Mouse (Mus musculus) neural tube, embryonic 14.5 days (tissue): ENCODE data around the gene Taar6. TPM values are rescaled to one million over a fixed set of nuclear protein-coding genes. Genes with fewer than 3 reads are reported as not detected.

Source experiments
- ATAC-seq: fragments of 200-750 bp; cut with Nextera tagmentation; 2 replicates; pipeline ENCODE4 v1.8.0; 2017; ENCODE audit warnings: low read depth, mild to moderate bottlenecking, moderate TSS enrichment, moderate library complexity
- H3K27ac ChIP-seq: fragments of 300-500 bp; sonication (generic); 2 replicates; pipeline ENCODE4 v1.5.1; 2014; ENCODE audit warnings: low read depth, mild to moderate bottlenecking, control low read depth, low read length, moderate library complexity, mixed read lengths
- H3K27me3 ChIP-seq: fragments of 300-500 bp; sonication (generic); 2 replicates; pipeline ENCODE4 v1.6.1; 2014; ENCODE audit warnings: low read length; ENCODE audit not compliant: control insufficient read depth, insufficient read depth
- H3K36me3 ChIP-seq: fragments of 300-500 bp; sonication (generic); 2 replicates; pipeline ENCODE4 v1.6.1; 2014; ENCODE audit warnings: low read length, mixed read lengths; ENCODE audit not compliant: control insufficient read depth, insufficient read depth
- H3K4me1 ChIP-seq: fragments of 300-500 bp; sonication (generic); 2 replicates; pipeline ENCODE4 v1.6.1; 2014; ENCODE audit warnings: low read length; ENCODE audit not compliant: control insufficient read depth, insufficient read depth
- H3K4me2 ChIP-seq: fragments of 300-500 bp; sonication (generic); 2 replicates; pipeline ENCODE4 v1.6.1; 2014; ENCODE audit warnings: mild to moderate bottlenecking, low read depth, low read length, control low read depth
- H3K4me3 ChIP-seq: fragments of 300-500 bp; sonication (generic); 2 replicates; pipeline ENCODE4 v1.5.1; 2014; ENCODE audit warnings: low read depth, low read length, control low read depth, mixed read lengths
- H3K9ac ChIP-seq: fragments of 300-500 bp; sonication (generic); replicated peaks from 2 replicates; pipeline ENCODE4 v1.6.1; 2014; ENCODE audit warnings: low read depth, mild to moderate bottlenecking, control low read depth, low read length, mixed read lengths
- H3K9me3 ChIP-seq: fragments of 300-500 bp; sonication (generic); 2 replicates; pipeline ENCODE4 v1.6.1; 2016; ENCODE audit warnings: low read length; ENCODE audit not compliant: control insufficient read depth
- WGBS: fragments of 180-500 bp; shearing (Covaris S2); extraction: QIAGEN DNeasy Blood & Tissue Kit; methylation state at CpG from one replicate; pipeline ENCODE4 v1.1.7; 2014; 5-methylcytosine and 5-hydroxymethylcytosine counted together
- polyA plus RNA-seq: library from polyadenylated mRNA; unstranded; fragments of >200 nt; fragmentation: Nextera tagmentation; extraction: Ambion mirVana; gene quantifications from 2 replicates; pipeline ENCODE4 v1.2.1, GENCODE M21; 2014

The Taar6 gene
- not detected in 2 replicates for polyA plus RNA-seq

GRCm38 (mm10) chr10:23985546-23985945, at the start of gene Taar6:
Gene Taar6, minus strand, starts transcription at chr10:23985646.
- Histone ChIP-seq H3K9ac (no peak within 1 kb of the TSS), H3K27me3 (no peaks in the 10 kb centered on the region), H3K4me1 (no peaks in the 10 kb centered on the region), H3K9me3 (no peaks in the 10 kb centered on the region), H3K4me2 (no peak within 1 kb of the TSS), H3K36me3 (no peaks in the 10 kb centered on the region), H3K27ac (no peak within 1 kb of the TSS), H3K4me3 (no peak within 1 kb of the TSS)
- 77% methylated on average over 8 of the region's 8 CpGs for WGBS
- no peak for ATAC-seq

DNA sequence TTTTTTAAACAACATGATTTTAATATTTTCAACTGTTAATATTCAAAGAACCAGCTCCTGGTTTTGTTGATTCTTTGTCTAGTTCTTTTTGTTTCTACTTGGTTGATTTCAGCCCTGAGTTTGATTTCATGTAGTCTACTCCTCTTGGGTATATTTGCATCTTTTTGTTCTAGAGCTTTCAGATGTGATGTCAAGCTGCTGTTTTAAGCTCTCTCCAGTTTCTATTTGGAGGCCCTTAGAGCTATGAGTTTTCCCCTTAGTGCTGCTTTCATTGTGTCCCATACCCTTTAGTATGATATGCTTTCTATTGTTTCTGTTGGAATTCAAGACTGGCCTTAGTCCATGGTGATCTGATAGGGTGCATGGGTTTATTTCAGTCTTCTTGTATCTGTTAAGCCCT, 45.9 kb upstream of the Taar6 start:
- Histone ChIP-seq H3K27me3 (no peaks in the 10 kb centered on the region), H3K36me3 (no peaks in the 10 kb centered on the region), H3K9me3 (no peaks in the 10 kb centered on the region), H3K9ac (no peak overlapping the region), H3K4me3 (no peak overlapping the region), H3K27ac (no peak overlapping the region), H3K4me2 (no peak overlapping the region), H3K4me1 (no peaks in the 10 kb centered on the region)
- ATAC-seq: no peak

GRCm38 (mm10) chr10:24026922-24027321, 41.5 kb upstream of the Taar6 start, which contains the start of gene Taar7d:
Gene Taar7d, plus strand, starts transcription at chr10:24027222.
- H3K4me3 ChIP-seq: no peak within 1 kb of the TSS
- no peaks in the 10 kb centered on the region for H3K27me3 ChIP-seq
- H3K4me1 ChIP-seq: no peaks in the 10 kb centered on the region
- H3K4me2 ChIP-seq: no peak within 1 kb of the TSS
- no peak for ATAC-seq
- H3K9ac ChIP-seq: no peak within 1 kb of the TSS
- no peaks in the 10 kb centered on the region for H3K36me3 ChIP-seq
- no peak within 1 kb of the TSS for H3K27ac ChIP-seq
- H3K9me3 ChIP-seq: no peaks in the 10 kb centered on the region

- ATAC-seq: no peak
- 93% methylated on average over 1 of the region's 1 CpGs for WGBS
- no peaks in the 10 kb centered on the region for H3K9me3 ChIP-seq
- H3K4me1 ChIP-seq: no peaks in the 10 kb centered on the region
- H3K9ac ChIP-seq: no peak overlapping the region
- H3K36me3 ChIP-seq: no peaks in the 10 kb centered on the region
- H3K4me3 ChIP-seq: no peak overlapping the region
- H3K27me3 ChIP-seq: no peaks in the 10 kb centered on the region
- H3K27ac ChIP-seq: no peak overlapping the region
- H3K4me2 ChIP-seq: no peak overlapping the region
Measured at GRCm38 (mm10) chr10:24008143-24008542, 22.7 kb upstream of the Taar6 start.

DNA sequence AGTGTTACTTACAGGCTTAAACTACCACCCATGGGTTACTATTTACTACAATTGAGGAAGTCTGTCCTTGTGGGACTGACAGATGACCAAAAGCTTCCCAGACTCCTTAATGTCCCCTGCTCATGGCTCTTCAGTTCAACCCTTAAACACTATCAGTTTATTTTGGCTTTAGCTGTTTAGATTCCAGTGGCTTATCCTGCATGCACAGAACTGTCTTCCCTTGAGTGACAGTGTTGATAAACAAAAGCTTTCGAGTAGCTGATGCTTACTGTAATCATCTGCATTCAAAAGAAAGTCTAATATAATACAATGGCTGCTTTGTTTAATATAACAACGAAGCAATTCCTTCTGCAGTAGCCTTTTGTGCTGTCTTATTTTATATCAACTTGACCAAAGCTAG, 21.6 kb upstream of the Taar6 start:
- no peak overlapping the region for H3K9ac ChIP-seq
- no peak overlapping the region for H3K4me2 ChIP-seq
- WGBS: 74% methylated on average over 2 of the region's 2 CpGs
- H3K36me3 ChIP-seq: no peaks in the 10 kb centered on the region
- ATAC-seq: no peak
- no peak overlapping the region for H3K4me3 ChIP-seq
- H3K27ac ChIP-seq: no peak overlapping the region
- no peaks in the 10 kb centered on the region for H3K9me3 ChIP-seq
- no peaks in the 10 kb centered on the region for H3K4me1 ChIP-seq
- no peaks in the 10 kb centered on the region for H3K27me3 ChIP-seq

DNA sequence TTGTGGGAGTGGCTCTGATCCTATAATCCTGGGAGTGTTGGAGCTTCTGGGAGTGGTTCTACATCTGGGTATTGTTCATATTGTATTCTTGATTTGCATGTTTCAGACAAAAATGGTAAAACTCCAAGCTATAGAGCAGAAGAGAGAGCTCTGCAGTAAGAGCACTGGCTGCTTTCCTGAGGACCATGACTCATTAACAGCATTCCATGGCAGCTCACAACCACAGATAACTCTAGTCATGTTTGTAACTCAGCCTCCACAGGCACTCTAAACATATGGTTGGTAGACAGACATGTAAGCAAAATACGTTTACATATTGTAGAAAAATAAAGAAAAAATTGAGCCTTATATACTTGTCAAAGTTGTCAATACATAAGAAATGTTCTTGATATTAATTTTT, 21.0 kb upstream of the Taar6 start:
- WGBS: 83% methylated on average over 1 of the region's 1 CpGs
- no peaks in the 10 kb centered on the region for H3K36me3 ChIP-seq
- H3K4me1 ChIP-seq: no peaks in the 10 kb centered on the region
- no peak overlapping the region for H3K9ac ChIP-seq
- no peak overlapping the region for H3K27ac ChIP-seq
- ATAC-seq: no peak
- H3K9me3 ChIP-seq: no peaks in the 10 kb centered on the region
- no peak overlapping the region for H3K4me3 ChIP-seq
- no peak overlapping the region for H3K4me2 ChIP-seq
- no peaks in the 10 kb centered on the region for H3K27me3 ChIP-seq

DNA sequence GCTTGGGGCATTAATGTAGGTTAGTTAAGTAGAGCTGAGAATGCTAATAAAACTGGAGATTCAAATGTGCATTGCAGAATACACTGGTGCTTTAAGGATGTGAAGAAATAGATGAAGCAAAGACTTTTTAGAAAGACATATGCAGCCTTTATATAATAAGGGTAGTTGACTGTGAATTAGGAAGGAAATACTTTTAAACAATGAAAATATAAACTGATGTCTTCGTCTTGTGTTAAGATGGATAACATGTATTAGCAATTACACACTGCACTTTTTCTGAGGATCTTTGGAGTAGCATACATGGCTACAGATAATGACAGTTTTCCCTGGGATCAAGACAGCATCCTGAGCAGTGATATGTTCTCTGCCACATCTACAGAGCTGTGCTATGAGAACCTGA, 14.2 kb upstream of the Taar6 start, which contains the start of gene Taar7b:
Taar7b (plus strand) TSS at position 301 of the 400 bp plus-strand sequence.
- WGBS: 83% methylated on average over 1 of the region's 1 CpGs
- Histone ChIP-seq H3K4me1 (no peaks in the 10 kb centered on the region), H3K36me3 (no peaks in the 10 kb centered on the region), H3K9me3 (no peaks in the 10 kb centered on the region), H3K27me3 (no peaks in the 10 kb centered on the region), H3K4me2 (no peak within 1 kb of the TSS), H3K4me3 (no peak within 1 kb of the TSS), H3K27ac (no peak within 1 kb of the TSS), H3K9ac (no peak within 1 kb of the TSS)
- no peak for ATAC-seq

GRCm38 (mm10) chr10:23993381-23993780, 7.9 kb upstream of the Taar6 start, which contains the start of gene Taar7a:
Gene Taar7a, minus strand, starts transcription at chr10:23993481.
- H3K4me3 ChIP-seq: no peak within 1 kb of the TSS
- no peak within 1 kb of the TSS for H3K27ac ChIP-seq
- 92% methylated on average over 3 of the region's 3 CpGs for WGBS

DNA sequence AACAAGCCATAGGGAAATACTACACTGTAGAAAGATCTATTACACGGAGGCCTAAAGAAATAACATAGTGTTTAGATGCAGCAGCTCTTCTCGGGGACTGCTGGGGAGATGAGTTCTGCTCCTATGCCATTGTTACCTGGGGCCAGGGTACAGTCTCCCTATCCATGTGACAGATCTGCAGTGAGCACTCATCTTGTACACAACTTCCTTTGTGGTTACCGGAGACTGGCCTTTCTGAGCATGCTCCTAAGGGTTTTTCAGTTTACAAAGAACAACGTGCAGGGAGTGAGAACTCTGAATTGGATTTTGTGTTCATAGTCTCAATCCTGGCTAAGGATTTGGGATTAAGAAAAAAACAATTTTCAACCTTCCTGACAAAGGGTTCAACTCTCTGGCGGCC, 973 bp upstream of the Taar6 start:
- Histone ChIP-seq H3K27ac (no peak overlapping the region), H3K4me2 (no peak overlapping the region), H3K4me3 (no peak overlapping the region), H3K36me3 (no peaks in the 10 kb centered on the region), H3K4me1 (no peaks in the 10 kb centered on the region), H3K27me3 (no peaks in the 10 kb centered on the region), H3K9ac (no peak overlapping the region), H3K9me3 (no peaks in the 10 kb centered on the region)
- no peak for ATAC-seq
- 83% methylated on average over 5 of the region's 5 CpGs for WGBS

More at GRCm38 (mm10) chr10:23993381-23993780, 7.9 kb upstream of the Taar6 start, which contains the start of gene Taar7a:
- ATAC-seq: no peak
- no peaks in the 10 kb centered on the region for H3K27me3 ChIP-seq
- no peaks in the 10 kb centered on the region for H3K36me3 ChIP-seq
- H3K9me3 ChIP-seq: no peaks in the 10 kb centered on the region
- no peak within 1 kb of the TSS for H3K9ac ChIP-seq
- H3K4me2 ChIP-seq: no peak within 1 kb of the TSS
- no peaks in the 10 kb centered on the region for H3K4me1 ChIP-seq
